Mouse (Mus musculus) testis, adult 2 months (tissue): ENCODE measurements around the gene Casq2. TPM values are rescaled to one million over a fixed set of nuclear protein-coding genes. Genes with fewer than 3 reads are reported as not detected.

ENCODE experiments used
- H3K27ac ChIP-seq: fragments of 200-500 bp; 2 replicates; pipeline ENCODE4 v1.5.1; 2012; ENCODE audit warnings: low read depth, low read length; ENCODE audit not compliant: control insufficient read depth, insufficient read depth
- H3K27me3 ChIP-seq: fragments of 200-500 bp; 2 replicates; pipeline ENCODE4 v1.6.1; 2012; ENCODE audit warnings: mild to moderate bottlenecking, low read length, moderate library complexity; ENCODE audit not compliant: control insufficient read depth, insufficient read depth
- H3K36me3 ChIP-seq: fragments of 200-500 bp; 2 replicates; pipeline ENCODE4 v1.6.1; 2012; ENCODE audit warnings: mild to moderate bottlenecking, low read length; ENCODE audit not compliant: control insufficient read depth, insufficient read depth
- H3K4me1 ChIP-seq: fragments of 200-500 bp; 2 replicates; pipeline ENCODE4 v1.6.1; 2012; ENCODE audit warnings: low read length; ENCODE audit not compliant: control insufficient read depth, insufficient read depth
- H3K4me3 ChIP-seq: fragments of 200-500 bp; 2 replicates; pipeline ENCODE4 v1.5.1; 2012; ENCODE audit warnings: low read depth, mild to moderate bottlenecking, low read length, moderate library complexity, mixed read lengths; ENCODE audit not compliant: control insufficient read depth
- CTCF ChIP-seq: fragments of 200-500 bp; IDR thresholded peaks from 2 replicates; pipeline ENCODE4 v1.5.1; 2012; ENCODE audit warnings: low read depth, mild to moderate bottlenecking, inconsistent platforms, low read length, moderate library complexity; ENCODE audit not compliant: control insufficient read depth, insufficient read depth, insufficient replicate concordance
- POLR2A ChIP-seq: fragments of 200-500 bp; IDR thresholded peaks from 2 replicates; pipeline ENCODE4 v1.6.1; 2012; ENCODE audit warnings: low read depth, mild to moderate bottlenecking, inconsistent platforms, low read length, moderate library complexity; ENCODE audit not compliant: control insufficient read depth
- polyA plus RNA-seq: library from polyadenylated mRNA; depleted of rRNA; stranded (reverse); fragments of >200 nt; gene quantifications from 2 replicates; pipeline ENCODE4 v1.2.3, GENCODE M21; 2012

The Casq2 gene
- polyA plus RNA-seq, 1 experiment: 2.5 TPM

DNA sequence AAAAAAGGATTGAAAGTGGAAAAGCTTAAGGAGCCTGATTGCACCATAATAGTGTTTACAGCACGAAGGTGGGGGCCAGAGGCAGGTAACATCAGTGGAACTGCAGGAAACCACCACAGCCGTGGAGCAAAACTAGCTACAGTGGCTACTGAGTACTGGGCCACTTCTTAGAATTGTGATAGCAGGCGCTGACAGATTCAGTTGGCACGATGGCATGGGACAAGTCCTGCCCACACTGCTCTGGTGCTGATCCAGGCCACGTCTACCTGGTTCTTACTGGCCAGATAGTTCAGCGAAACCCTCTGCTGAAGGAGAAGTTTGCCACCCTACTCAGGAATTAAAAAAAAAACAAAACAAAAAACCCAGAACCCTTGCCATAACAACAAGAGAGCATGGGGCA lies 21.6 kb upstream of the Casq2 start:
- Histone ChIP-seq H3K36me3 (no peaks in the 10 kb centered on the region), H3K4me1 (peaks cover 5% of the 10 kb centered on the region), H3K27me3 (no peaks in the 10 kb centered on the region), H3K4me3 (no peak overlapping the region), H3K27ac (no peak overlapping the region)
- TF ChIP-seq CTCF (no peak), POLR2A (no peak)

DNA sequence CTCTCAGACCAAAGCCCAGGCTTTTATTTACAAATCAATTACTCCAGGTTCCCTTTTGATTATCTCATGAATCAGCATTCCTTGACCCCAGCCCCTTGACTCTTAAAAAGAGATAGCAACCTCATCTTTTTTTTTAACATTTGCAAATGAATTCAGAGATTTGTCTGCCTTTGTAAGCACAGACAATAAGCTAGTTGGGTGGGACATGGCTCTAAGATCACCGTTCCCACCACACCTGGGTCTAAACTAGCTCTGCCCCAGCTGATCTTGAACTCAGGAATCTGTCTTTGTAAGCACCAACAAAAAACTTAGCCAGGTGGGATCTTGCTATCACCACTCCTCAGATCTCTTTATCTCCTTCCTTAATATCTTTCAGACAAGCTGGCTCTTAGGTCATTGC lies 18.9 kb upstream of the Casq2 start:
- H3K4me1 ChIP-seq: peaks cover 5% of the 10 kb centered on the region
- TF ChIP-seq POLR2A (no peak), CTCF (no peak)
- no peaks in the 10 kb centered on the region for H3K27me3 ChIP-seq
- no peak overlapping the region for H3K27ac ChIP-seq
- H3K4me3 ChIP-seq: no peak overlapping the region
- H3K36me3 ChIP-seq: no peaks in the 10 kb centered on the region

DNA sequence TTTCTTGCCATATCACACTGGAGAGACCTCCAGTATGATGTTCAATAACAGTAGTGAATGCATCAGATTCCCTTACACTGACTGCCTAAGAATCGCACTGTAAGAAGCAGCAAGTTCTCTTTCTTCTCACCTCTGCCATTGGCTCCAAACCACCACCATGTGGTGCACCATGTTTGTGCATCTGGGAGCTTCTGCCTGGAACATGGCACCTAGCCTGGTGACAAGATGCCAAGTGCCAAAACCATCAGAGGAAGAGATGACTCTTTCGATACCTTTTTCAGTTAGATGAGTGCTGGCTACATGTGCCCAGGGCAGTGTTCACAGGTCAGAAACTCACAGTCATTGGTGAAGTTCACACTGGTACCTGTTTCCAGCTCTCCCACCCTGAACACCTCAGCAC lies 18.4 kb upstream of the Casq2 start:
- no peak for TF ChIP-seq POLR2A
- no peak for TF ChIP-seq CTCF
- Histone ChIP-seq H3K27me3 (no peaks in the 10 kb centered on the region), H3K4me3 (no peak overlapping the region), H3K27ac (no peak overlapping the region), H3K36me3 (no peaks in the 10 kb centered on the region), H3K4me1 (peaks cover 2% of the 10 kb centered on the region; the same call in 1 of the 2 replicates)

DNA sequence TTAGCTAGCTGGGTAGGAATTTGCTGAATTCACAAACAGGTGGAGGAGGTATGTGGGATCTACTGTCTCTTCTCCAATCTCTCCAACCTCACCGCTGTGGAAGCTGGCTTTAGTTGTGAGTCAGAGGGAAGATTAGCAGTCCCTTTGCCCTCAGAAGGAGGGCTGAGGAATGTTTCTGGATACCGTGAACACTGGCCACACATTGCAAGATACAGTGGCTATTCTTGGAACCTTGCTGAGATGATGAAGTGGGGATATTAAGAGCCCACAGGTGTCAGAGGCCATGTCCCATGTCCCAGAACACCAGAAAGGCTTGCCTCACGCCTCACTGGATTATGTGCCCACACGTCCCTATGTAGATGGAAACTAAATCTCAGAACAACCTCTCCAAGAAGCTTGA lies 17.0 kb upstream of the Casq2 start:
- Histone ChIP-seq H3K27ac (no peak overlapping the region), H3K4me1 (no peaks in the 10 kb centered on the region), H3K4me3 (no peak overlapping the region), H3K27me3 (no peaks in the 10 kb centered on the region), H3K36me3 (no peaks in the 10 kb centered on the region)
- no peak for TF ChIP-seq POLR2A
- no peak for TF ChIP-seq CTCF

DNA sequence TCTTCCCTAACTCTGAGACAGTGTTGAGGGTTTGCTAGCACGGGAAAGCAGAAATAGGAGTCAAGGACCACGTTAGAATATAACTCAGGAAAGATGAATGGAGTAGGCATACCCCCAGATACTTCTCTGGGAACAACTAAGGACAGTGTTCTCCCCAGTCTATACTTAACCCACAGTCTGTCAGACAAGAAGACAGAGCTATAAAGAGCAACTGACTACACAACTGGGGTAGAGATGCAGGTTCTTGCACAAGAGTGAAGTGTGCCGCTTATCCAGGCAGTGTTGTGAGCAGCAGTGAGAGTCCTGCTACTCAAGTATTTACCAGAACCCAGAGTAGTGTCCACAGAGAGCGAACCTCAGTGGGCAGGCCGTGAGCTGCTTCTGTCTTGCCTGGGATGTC lies 16.5 kb upstream of the Casq2 start:
- Histone ChIP-seq H3K4me3 (no peak overlapping the region), H3K36me3 (no peaks in the 10 kb centered on the region), H3K27me3 (no peaks in the 10 kb centered on the region), H3K27ac (no peak overlapping the region), H3K4me1 (no peaks in the 10 kb centered on the region)
- no peak for TF ChIP-seq CTCF
- no peak for TF ChIP-seq POLR2A

DNA sequence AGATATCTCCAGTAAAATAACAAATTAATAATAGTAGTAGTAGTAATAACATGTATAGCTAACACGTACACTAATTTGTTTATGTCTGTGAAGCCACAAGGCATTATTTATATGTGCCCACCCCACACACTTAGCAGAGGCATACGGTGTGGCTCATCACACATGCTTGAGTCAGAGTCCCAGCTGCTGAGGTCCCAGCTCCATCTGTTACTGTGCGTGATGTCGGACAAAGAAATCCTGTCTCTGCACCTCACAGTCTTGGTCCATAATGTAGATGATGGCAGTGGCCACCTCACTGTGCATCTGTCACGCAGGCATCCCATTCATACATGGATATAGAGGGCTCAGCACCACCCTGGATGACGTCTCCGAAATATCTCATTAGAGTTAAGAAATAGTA lies 15.9 kb upstream of the Casq2 start:
- no peak overlapping the region for H3K27ac ChIP-seq
- no peak for TF ChIP-seq CTCF
- no peak for TF ChIP-seq POLR2A

DNA sequence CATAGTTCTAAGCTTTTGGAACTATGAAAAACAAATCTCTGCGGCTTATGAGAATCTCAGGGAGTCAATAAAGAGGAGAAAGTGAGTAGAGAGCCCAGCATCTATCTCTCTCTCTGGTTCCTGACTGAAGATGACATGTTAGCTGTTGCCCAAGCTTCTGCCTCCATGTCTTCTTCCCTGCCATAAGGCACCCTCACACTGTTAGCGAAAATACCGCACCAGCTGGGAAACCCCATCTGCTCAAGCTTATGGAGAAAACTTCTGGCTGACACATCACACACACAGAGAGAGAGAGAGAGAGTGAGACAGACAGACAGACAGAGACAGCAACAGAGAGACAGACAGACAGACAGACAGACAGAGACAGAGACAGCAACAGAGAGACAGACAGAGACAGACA lies 15.2 kb upstream of the Casq2 start:
- H3K36me3 ChIP-seq: no peaks in the 10 kb centered on the region
- no peak overlapping the region for H3K4me3 ChIP-seq
- H3K27me3 ChIP-seq: no peaks in the 10 kb centered on the region
- no peaks in the 10 kb centered on the region for H3K4me1 ChIP-seq
- TF ChIP-seq CTCF (no peak), POLR2A (no peak)
- no peak overlapping the region for H3K27ac ChIP-seq

More for the DNA sequence above, 15.9 kb upstream of the Casq2 start:
- Histone ChIP-seq H3K27me3 (no peaks in the 10 kb centered on the region), H3K4me1 (no peaks in the 10 kb centered on the region), H3K4me3 (no peak overlapping the region), H3K36me3 (no peaks in the 10 kb centered on the region)

DNA sequence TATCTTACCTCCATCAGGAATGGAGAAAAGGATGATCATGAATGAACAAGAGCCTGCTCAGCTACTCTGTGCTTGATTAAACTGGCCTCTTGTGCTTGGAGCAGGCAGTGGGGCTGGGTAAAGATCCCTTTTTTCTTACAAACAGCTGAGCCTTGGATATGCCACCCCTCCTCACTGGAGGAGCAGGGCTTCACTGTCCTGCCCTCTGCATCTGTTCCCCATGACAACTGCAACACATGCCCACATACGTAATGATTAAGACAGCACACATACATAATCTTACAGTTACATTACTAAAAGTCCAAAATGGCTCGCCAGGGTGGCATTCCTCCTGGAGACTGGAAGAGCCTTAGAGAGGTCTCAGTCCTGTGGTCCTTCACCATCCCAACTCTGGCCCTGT lies 6.8 kb upstream of the Casq2 start:
- Histone ChIP-seq H3K27ac (no peak overlapping the region), H3K36me3 (no peaks in the 10 kb centered on the region), H3K4me1 (no peaks in the 10 kb centered on the region), H3K4me3 (no peak overlapping the region), H3K27me3 (no peaks in the 10 kb centered on the region)
- TF ChIP-seq POLR2A (no peak), CTCF (no peak)
